Mouse (Mus musculus): Measurements from ENCODE around the gene Ankub1. TPM values are rescaled to one million over a fixed set of nuclear protein-coding genes. Genes with fewer than 3 reads are reported as not detected.

Ankub1 gene
- polyA plus RNA-seq (2012; rRNA removed) = not detected in 2 replicates

GRCm38 (mm10) chr3:57692719-57693118 lies at the start of gene Ankub1:
Gene Ankub1, minus strand, starts transcription at chr3:57692799.
- DNase-seq (ENCODE audit: low read depth, low spot score) = no peak
- WGBS = 36% methylated on average over 2 of the region's 2 CpGs

GRCm38 (mm10) chr3:57739830-57740229 lies 47.2 kb upstream of the Ankub1 start:
- 80% methylated on average over 1 of the region's 1 CpGs for WGBS
- DNase-seq (ENCODE audit: low read depth, low spot score) = no peak

GRCm38 (mm10) chr3:57736419-57737095 lies 44.0 kb upstream of the Ankub1 start:
- DNase-seq (ENCODE audit: low read depth, low spot score) = no peak
- WGBS = under 1% methylated on average over 13 of the region's 13 CpGs

GRCm38 (mm10) chr3:57735511-57736370 lies 43.1 kb upstream of the Ankub1 start, which contains the start of gene Rnf13:
Gene Rnf13, plus strand, starts transcription at chr3:57736062.
- under 1% methylated on average over 59 of the region's 59 CpGs for WGBS
- DNase-seq (ENCODE audit: low read depth, low spot score) = peak; percentile 82

- no peak for DNase-seq (ENCODE audit: low read depth, low spot score)
- WGBS = 82% methylated on average over 5 of the region's 5 CpGs
These were observed 39.8 kb upstream of the Ankub1 start for GRCm38 (mm10) chr3:57732206-57732915.

- WGBS = 66% methylated on average over 6 of the region's 6 CpGs
- DNase-seq (ENCODE audit: low read depth, low spot score) = no peak
These were observed 21.6 kb upstream of the Ankub1 start for GRCm38 (mm10) chr3:57714151-57714550.

- WGBS = 77% methylated on average over 9 of the region's 9 CpGs
- DNase-seq (ENCODE audit: low read depth, low spot score) = no peak
These were observed 4.2 kb upstream of the Ankub1 start for GRCm38 (mm10) chr3:57696779-57697178.

GRCm38 (mm10) chr3:57696249-57696648 lies 3.6 kb upstream of the Ankub1 start:
- no peak for DNase-seq (ENCODE audit: low read depth, low spot score)
- WGBS = 72% methylated on average over 4 of the region's 4 CpGs

GRCm38 (mm10) chr3:57691772-57692171 lies 827 bp downstream of the Ankub1 start:
- WGBS = 70% methylated on average over 4 of the region's 4 CpGs
- no peak for DNase-seq (ENCODE audit: low read depth, low spot score)

- no peak for DNase-seq (ENCODE audit: low read depth, low spot score)
These were observed 14.8 kb downstream of the Ankub1 start for GRCm38 (mm10) chr3:57677786-57678185.

- no peak for DNase-seq (ENCODE audit: low read depth, low spot score)
- WGBS = 64% methylated on average over 2 of the region's 2 CpGs
These were observed 18.5 kb downstream of the Ankub1 start for GRCm38 (mm10) chr3:57674075-57674474.

- WGBS = 67% methylated on average over 4 of the region's 4 CpGs
- no peak for DNase-seq (ENCODE audit: low read depth, low spot score)
These were observed 19.0 kb downstream of the Ankub1 start for GRCm38 (mm10) chr3:57673586-57673985.

GRCm38 (mm10) chr3:57667054-57667723 lies 25.4 kb downstream of the Ankub1 start:
- WGBS = 14% methylated on average over 14 of the region's 14 CpGs

GRCm38 (mm10) chr3:57665880-57666279 lies 26.7 kb downstream of the Ankub1 start:
- WGBS = 87% methylated on average over 5 of the region's 5 CpGs
- DNase-seq (ENCODE audit: low read depth, low spot score) = no peak

More at GRCm38 (mm10) chr3:57667054-57667723, 25.4 kb downstream of the Ankub1 start:
- peak; percentile 76 for DNase-seq (ENCODE audit: low read depth, low spot score)

GRCm38 (mm10) chr3:57664682-57665081 lies 27.9 kb downstream of the Ankub1 start:
- 46% methylated on average over 10 of the region's 10 CpGs for WGBS
- DNase-seq (ENCODE audit: low read depth, low spot score) = no peak

- DNase-seq (ENCODE audit: low read depth, low spot score) = peak; percentile 45
- WGBS = 16% methylated on average over 6 of the region's 6 CpGs
These were observed 28.9 kb downstream of the Ankub1 start for GRCm38 (mm10) chr3:57663731-57664130.

GRCm38 (mm10) chr3:57658608-57659007 lies 34.0 kb downstream of the Ankub1 start:
- DNase-seq (ENCODE audit: low read depth, low spot score) = no peak
- WGBS = 68% methylated on average over 6 of the region's 6 CpGs

- no peak for DNase-seq (ENCODE audit: low read depth, low spot score)
- WGBS = 80% methylated on average over 3 of the region's 3 CpGs
These were observed 39.0 kb downstream of the Ankub1 start for GRCm38 (mm10) chr3:57653646-57654045.

GRCm38 (mm10) chr3:57652485-57652884 lies 40.1 kb downstream of the Ankub1 start:
- DNase-seq (ENCODE audit: low read depth, low spot score) = no peak
- 76% methylated on average over 3 of the region's 3 CpGs for WGBS

GRCm38 (mm10) chr3:57651865-57652259 lies 40.7 kb downstream of the Ankub1 start:
- 50% methylated on average over 3 of the region's 3 CpGs for WGBS
- DNase-seq (ENCODE audit: low read depth, low spot score) = no peak

Data from large intestine, adult 2 months (tissue).